Mouse (Mus musculus): ENCODE measurements around the gene B3gat2. TPM values are rescaled to one million over a fixed set of nuclear protein-coding genes. Genes with fewer than 3 reads are reported as not detected.

The B3gat2 gene
- polyA plus RNA-seq, 1 experiment from 2014 or later, result 0.76 TPM

- Histone ChIP-seq H3K36me3 (replicated peaks) (peaks cover 44% of the 10 kb centered on the region), H3K4me3 (no peak overlapping the region), H3K9me3 (no peaks in the 10 kb centered on the region), H3K4me1 (no peaks in the 10 kb centered on the region), H3K27ac (replicated peaks) (no peak overlapping the region), H3K27me3 (replicated peaks; ENCODE audit: low read depth, poor library complexity, severe bottlenecking) (no peaks in the 10 kb centered on the region)
- DNase-seq (ENCODE audit: low spot score), result no peak
- WGBS, result 79% methylated on average over 3 of the region's 3 CpGs
These were observed 81.1 kb downstream of the B3gat2 start for GRCm38 (mm10) chr1:23842629-23843028.

GRCm38 (mm10) chr1:23843790-23844189, 82.2 kb downstream of the B3gat2 start:
- WGBS, result 89% methylated on average over 7 of the region's 7 CpGs
- peaks cover 56% of the 10 kb centered on the region for H3K36me3 ChIP-seq (replicated peaks)
- H3K9me3 ChIP-seq, result no peaks in the 10 kb centered on the region
- no peaks in the 10 kb centered on the region for H3K27me3 ChIP-seq (replicated peaks; ENCODE audit: low read depth, poor library complexity, severe bottlenecking)
- DNase-seq (ENCODE audit: low spot score), result no peak
- no peak overlapping the region for H3K4me3 ChIP-seq
- H3K4me1 ChIP-seq, result no peaks in the 10 kb centered on the region
- H3K27ac ChIP-seq (replicated peaks), result no peak overlapping the region

DNA sequence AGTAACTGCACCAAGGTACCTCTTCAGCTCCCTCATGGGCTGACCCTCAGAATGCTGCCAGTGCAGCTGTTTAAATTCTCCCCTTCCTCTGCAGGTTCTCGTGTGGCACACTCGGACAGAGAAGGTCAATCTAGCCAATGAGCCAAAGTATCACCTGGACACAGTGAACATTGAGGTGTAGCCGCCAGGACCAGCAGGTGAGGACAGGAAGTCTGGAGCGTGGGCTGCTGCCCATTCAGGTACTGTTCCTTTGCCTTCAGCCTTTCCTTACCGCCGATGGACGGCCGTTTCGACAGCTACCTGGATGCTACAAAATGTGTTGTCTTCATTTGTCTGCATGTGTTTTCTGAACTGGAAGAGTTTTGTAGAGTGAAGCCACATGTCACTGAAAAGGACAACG, 83.5 kb downstream of the B3gat2 start:
- no peak overlapping the region for H3K27ac ChIP-seq (replicated peaks)
- DNase-seq (ENCODE audit: low spot score), result no peak
- 93% methylated on average over 10 of the region's 10 CpGs for WGBS
- H3K36me3 ChIP-seq (replicated peaks), result peaks cover 64% of the 10 kb centered on the region
- no peaks in the 10 kb centered on the region for H3K27me3 ChIP-seq (replicated peaks; ENCODE audit: low read depth, poor library complexity, severe bottlenecking)
- no peaks in the 10 kb centered on the region for H3K9me3 ChIP-seq
- H3K4me1 ChIP-seq, result no peaks in the 10 kb centered on the region
- no peak overlapping the region for H3K4me3 ChIP-seq

GRCm38 (mm10) chr1:23846044-23846680, 84.6 kb downstream of the B3gat2 start:
- Histone ChIP-seq H3K9me3 (no peaks in the 10 kb centered on the region), H3K4me3 (no peak overlapping the region), H3K27me3 (replicated peaks; ENCODE audit: low read depth, poor library complexity, severe bottlenecking) (no peaks in the 10 kb centered on the region), H3K27ac (replicated peaks) (no peak overlapping the region), H3K4me1 (no peaks in the 10 kb centered on the region), H3K36me3 (replicated peaks) (peaks cover 64% of the 10 kb centered on the region)
- 83% methylated on average over 10 of the region's 10 CpGs for WGBS
- no peak for DNase-seq (ENCODE audit: low spot score)

DNA sequence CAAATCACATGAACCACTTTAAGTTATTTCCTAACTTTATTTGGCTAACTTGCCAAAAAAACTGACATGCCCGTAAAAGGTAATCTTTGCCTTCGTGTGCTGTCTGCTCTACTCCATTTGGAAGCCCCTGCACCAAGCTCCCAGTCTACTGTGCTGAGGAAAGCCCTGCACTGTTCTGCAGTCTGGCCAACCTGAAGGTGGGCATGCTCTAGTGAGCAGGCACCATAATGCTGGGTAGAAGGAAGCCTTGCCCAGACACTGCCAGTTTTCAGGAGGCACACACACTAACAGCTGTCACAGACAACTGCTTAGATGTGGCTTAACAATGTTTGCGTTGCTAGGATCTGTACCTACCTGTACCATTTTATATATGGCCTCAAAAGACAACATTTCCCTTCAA, 94.1 kb downstream of the B3gat2 start:
- 90% methylated on average over 3 of the region's 3 CpGs for WGBS
- Histone ChIP-seq H3K36me3 (replicated peaks) (peaks cover 27% of the 10 kb centered on the region), H3K4me3 (no peak overlapping the region), H3K4me1 (no peaks in the 10 kb centered on the region), H3K9me3 (no peaks in the 10 kb centered on the region), H3K27me3 (replicated peaks; ENCODE audit: low read depth, poor library complexity, severe bottlenecking) (no peaks in the 10 kb centered on the region), H3K27ac (replicated peaks) (no peak overlapping the region)
- no peak for DNase-seq (ENCODE audit: low spot score)

DNA sequence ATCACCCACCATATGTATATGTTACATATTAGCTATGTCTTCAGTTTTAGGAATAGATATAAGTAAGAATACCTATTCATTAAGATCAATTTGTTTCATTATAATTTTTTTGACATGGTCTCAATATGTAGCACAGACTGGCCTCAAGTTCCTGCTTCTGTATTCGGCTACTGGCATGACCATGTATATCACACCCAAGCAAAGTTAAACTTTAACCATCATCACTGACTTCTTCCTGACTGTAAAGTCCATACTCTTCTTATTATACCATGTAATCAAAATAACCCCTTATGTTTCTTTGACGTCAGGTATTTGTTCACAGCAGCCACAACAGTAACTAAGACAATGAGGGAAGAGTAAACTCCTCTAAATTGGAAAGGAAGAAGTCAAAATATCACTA, 99.4 kb downstream of the B3gat2 start:
- H3K27ac ChIP-seq (replicated peaks), result no peak overlapping the region
- no peaks in the 10 kb centered on the region for H3K4me1 ChIP-seq
- H3K4me3 ChIP-seq, result no peak overlapping the region
- DNase-seq (ENCODE audit: low spot score), result no peak
- no peaks in the 10 kb centered on the region for H3K27me3 ChIP-seq (replicated peaks; ENCODE audit: low read depth, poor library complexity, severe bottlenecking)
- peaks cover 28% of the 10 kb centered on the region for H3K36me3 ChIP-seq (replicated peaks)
- no peaks in the 10 kb centered on the region for H3K9me3 ChIP-seq
- 89% methylated on average over 2 of the region's 2 CpGs for WGBS

GRCm38 (mm10) chr1:23865566-23865965, 104.0 kb downstream of the B3gat2 start:
- Histone ChIP-seq H3K4me3 (no peak overlapping the region), H3K27me3 (replicated peaks; ENCODE audit: low read depth, poor library complexity, severe bottlenecking) (no peaks in the 10 kb centered on the region), H3K9me3 (no peaks in the 10 kb centered on the region), H3K4me1 (no peaks in the 10 kb centered on the region), H3K36me3 (replicated peaks) (peaks cover 8% of the 10 kb centered on the region; the same call in 1 of the 2 replicates), H3K27ac (replicated peaks) (no peak overlapping the region)
- 95% methylated on average over 7 of the region's 7 CpGs for WGBS
- DNase-seq (ENCODE audit: low spot score), result no peak

DNA sequence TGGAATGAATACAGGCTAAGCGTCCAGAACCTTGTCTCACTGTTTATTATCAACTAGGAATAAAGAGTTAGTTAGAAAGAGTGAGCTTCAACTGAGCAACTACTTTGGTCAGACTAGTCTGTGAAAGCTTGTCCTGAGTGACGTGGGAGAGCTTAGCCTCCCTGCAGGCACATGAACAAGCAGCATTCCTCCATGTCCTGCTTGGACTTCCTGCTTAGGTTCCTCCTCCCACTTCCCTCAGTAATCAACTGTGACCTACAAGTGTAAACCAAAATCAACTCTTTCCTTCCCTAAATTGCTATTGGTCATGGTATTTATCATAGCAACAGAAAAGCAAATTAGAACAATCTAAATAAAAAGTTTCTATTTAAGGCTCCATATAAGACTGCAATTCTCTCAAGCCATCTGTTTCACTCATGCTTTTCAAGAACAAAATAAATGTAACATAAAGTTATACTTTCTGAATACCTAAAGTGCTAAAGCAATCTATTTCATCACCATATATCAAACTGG, 105.9 kb downstream of the B3gat2 start:
- WGBS, result 76% methylated on average over 2 of the region's 2 CpGs
- H3K27me3 ChIP-seq (replicated peaks; ENCODE audit: low read depth, poor library complexity, severe bottlenecking), result no peaks in the 10 kb centered on the region
- no peak overlapping the region for H3K4me3 ChIP-seq
- no peaks in the 10 kb centered on the region for H3K9me3 ChIP-seq
- peaks cover 11% of the 10 kb centered on the region for H3K36me3 ChIP-seq (replicated peaks)
- H3K4me1 ChIP-seq, result no peaks in the 10 kb centered on the region
- no peak for DNase-seq (ENCODE audit: low spot score)
- H3K27ac ChIP-seq (replicated peaks), result no peak overlapping the region

DNA sequence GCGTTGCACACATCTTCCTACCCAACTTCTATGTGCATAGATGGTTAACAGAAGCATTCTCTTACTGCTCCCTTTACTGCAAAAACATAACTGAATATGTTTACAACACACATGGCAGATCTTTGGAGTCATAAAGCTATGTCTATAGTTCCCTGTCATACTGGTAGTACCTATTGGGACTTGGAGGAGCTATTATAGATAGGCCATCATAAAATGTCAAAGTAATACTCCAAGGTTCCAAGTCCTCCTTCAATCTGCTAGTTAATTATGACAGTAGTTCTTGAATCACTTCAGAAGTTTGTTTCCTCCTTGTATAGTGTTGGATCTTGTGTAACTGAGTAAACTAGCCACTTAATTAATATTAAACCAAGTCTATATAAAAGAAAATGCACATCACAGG, 110.6 kb downstream of the B3gat2 start:
- 94% methylated on average over 1 of the region's 1 CpGs for WGBS
- no peak overlapping the region for H3K4me3 ChIP-seq

DNA sequence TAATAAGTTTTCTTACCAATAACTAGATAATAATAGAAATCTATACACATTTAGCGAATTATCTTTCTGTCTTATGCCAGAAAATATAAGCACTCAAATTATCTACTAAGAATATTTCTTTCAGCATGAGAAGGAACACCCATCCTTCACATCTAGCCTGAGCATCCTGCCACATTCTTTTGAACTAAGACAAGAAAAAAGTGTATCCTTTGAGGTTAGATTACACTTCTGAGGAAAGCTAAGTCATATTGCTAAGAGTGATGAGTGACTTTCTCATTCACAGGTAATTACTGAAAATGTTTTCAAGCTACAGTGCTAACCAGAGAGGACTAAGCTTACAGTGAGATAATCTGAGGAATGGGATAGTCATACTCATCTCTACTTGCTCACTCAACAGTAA, 121.1 kb downstream of the B3gat2 start:
- Histone ChIP-seq H3K27me3 (replicated peaks; ENCODE audit: low read depth, poor library complexity, severe bottlenecking) (no peaks in the 10 kb centered on the region), H3K27ac (replicated peaks) (no peak overlapping the region), H3K9me3 (no peaks in the 10 kb centered on the region), H3K4me3 (no peak overlapping the region), H3K4me1 (no peaks in the 10 kb centered on the region), H3K36me3 (replicated peaks) (no peaks in the 10 kb centered on the region)
- 96% methylated on average over 1 of the region's 1 CpGs for whole genome bisulfite sequencing
- DNase-seq (ENCODE audit: low spot score), result no peak

More for the DNA sequence above, 110.6 kb downstream of the B3gat2 start:
- no peaks in the 10 kb centered on the region for H3K27me3 ChIP-seq (replicated peaks; ENCODE audit: low read depth, poor library complexity, severe bottlenecking)
- DNase-seq (ENCODE audit: low spot score), result no peak
- no peaks in the 10 kb centered on the region for H3K4me1 ChIP-seq
- peaks cover 25% of the 10 kb centered on the region for H3K36me3 ChIP-seq (replicated peaks)
- H3K9me3 ChIP-seq, result no peaks in the 10 kb centered on the region
- no peak overlapping the region for H3K27ac ChIP-seq (replicated peaks)

DNA sequence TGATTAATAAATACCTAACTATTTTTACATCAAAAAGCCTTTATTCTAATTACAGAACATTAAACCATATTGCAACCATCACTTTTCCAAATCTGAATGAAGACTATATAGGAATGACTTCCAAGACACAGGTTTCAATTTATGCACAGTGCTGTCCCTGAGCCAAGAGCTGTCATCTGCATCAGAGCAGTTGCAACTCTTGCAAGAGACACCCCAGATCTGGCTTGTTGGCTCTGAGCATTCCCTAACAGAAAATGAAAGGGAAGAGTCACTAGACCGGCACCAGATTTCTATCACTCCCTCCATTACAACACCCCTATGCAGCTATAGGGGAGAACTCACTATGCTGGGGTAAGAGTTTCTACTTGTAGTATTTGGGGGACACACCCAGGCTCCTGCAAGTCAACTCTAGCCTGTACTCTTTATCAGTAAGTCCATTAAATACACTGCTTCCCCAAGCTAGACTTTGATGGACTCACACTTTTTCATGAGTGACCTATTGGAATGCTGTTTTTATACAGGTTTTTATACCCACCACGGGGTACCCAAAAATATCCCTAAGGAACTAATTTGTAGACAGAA, 122.6 kb downstream of the B3gat2 start:
- Histone ChIP-seq H3K9me3 (no peaks in the 10 kb centered on the region), H3K27ac (replicated peaks) (no peak overlapping the region), H3K4me1 (no peaks in the 10 kb centered on the region), H3K27me3 (replicated peaks; ENCODE audit: low read depth, poor library complexity, severe bottlenecking) (no peaks in the 10 kb centered on the region), H3K36me3 (replicated peaks) (no peaks in the 10 kb centered on the region), H3K4me3 (no peak overlapping the region)
- WGBS, result 89% methylated on average over 2 of the region's 2 CpGs
- no peak for DNase-seq (ENCODE audit: low spot score)

GRCm38 (mm10) chr1:23884914-23885313, 123.4 kb downstream of the B3gat2 start:
- H3K9me3 ChIP-seq, result no peaks in the 10 kb centered on the region
- no peak for DNase-seq (ENCODE audit: low spot score)
- H3K4me1 ChIP-seq, result no peaks in the 10 kb centered on the region
- H3K36me3 ChIP-seq (replicated peaks), result no peaks in the 10 kb centered on the region
- no peak overlapping the region for H3K27ac ChIP-seq (replicated peaks)
- 92% methylated on average over 7 of the region's 7 CpGs for WGBS
- H3K4me3 ChIP-seq, result no peak overlapping the region
- H3K27me3 ChIP-seq (replicated peaks; ENCODE audit: low read depth, poor library complexity, severe bottlenecking), result no peaks in the 10 kb centered on the region

DNA sequence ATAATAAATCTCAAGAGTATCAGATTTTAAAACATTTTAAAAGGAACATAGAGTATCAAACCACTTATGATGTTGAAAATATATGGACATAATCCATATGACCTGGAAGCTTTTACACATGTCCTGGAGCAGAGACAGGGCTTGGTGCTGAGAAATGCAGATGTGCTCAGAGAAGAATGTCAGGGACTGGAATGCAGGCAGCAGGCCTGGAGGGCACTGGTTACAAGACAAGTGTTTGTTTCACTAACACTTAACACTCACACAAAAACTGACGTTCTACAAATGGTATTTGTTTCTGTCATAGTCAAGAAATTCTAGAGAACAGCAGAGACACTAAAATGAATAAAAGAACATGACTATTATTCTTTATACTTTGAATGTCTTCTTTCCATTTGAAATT, 130.5 kb downstream of the B3gat2 start:
- 28% methylated on average over 1 of the region's 1 CpGs for WGBS
- H3K27ac ChIP-seq (replicated peaks), result no peak overlapping the region
- H3K36me3 ChIP-seq (replicated peaks), result no peaks in the 10 kb centered on the region
- no peaks in the 10 kb centered on the region for H3K4me1 ChIP-seq
- no peaks in the 10 kb centered on the region for H3K27me3 ChIP-seq (replicated peaks; ENCODE audit: low read depth, poor library complexity, severe bottlenecking)
- no peaks in the 10 kb centered on the region for H3K9me3 ChIP-seq
- DNase-seq (ENCODE audit: low spot score), result peak; percentile 27
- no peak overlapping the region for H3K4me3 ChIP-seq

Measured in embryonic facial prominence, embryonic 10.5 days (tissue).